ENCODE assay signal across 23 mouse cellular contexts in genomic region chr10:123092577-123092976, GRCm38 (mm10).
"Had no signal": no experiment of that assay in that cellular context is flagged by ENCODE, and none has a peak within 500 bp of the region (broad histone marks: within the 10 kb centered on the region; RNA-seq: fewer than 3 reads in every experiment).

No protein-coding gene starts in this region.

- ATAC-seq: intestine, postnatal 0 days had no signal

- H3K9me3 ChIP-seq: heart, embryonic 13.5 days; heart, embryonic 15.5 days; hindbrain, embryonic 10.5 days; hindbrain, embryonic 12.5 days; intestine, embryonic 15.5 days; limb, embryonic 13.5 days; limb, embryonic 15.5 days; liver, embryonic 12.5 days had no signal

- H3K27me3 ChIP-seq: heart, embryonic 15.5 days; hindbrain, embryonic 12.5 days; intestine, embryonic 15.5 days; limb, embryonic 13.5 days; limb, embryonic 15.5 days had no signal

- H3K9ac ChIP-seq: forebrain, postnatal 0 days; heart, embryonic 13.5 days; heart, embryonic 15.5 days; hindbrain, embryonic 12.5 days; hindbrain, embryonic 14.5 days; intestine, embryonic 15.5 days; limb, embryonic 13.5 days; limb, embryonic 15.5 days; liver, embryonic 12.5 days; liver, embryonic 14.5 days had no signal

- H3K36me3 ChIP-seq: heart, embryonic 13.5 days; heart, embryonic 15.5 days; hindbrain, embryonic 10.5 days; hindbrain, embryonic 12.5 days; intestine, embryonic 15.5 days; limb, embryonic 13.5 days; limb, embryonic 15.5 days; liver, embryonic 12.5 days had no signal

- DNase-seq: forebrain, postnatal 0 days; gastrocnemius, postnatal 14 days; gastrocnemius, postnatal 36 days; heart, adult 2 months; kidney, adult 18-20 months; kidney, adult 8-10 months; kidney, postnatal 10 days; kidney, postnatal 25 days; kidney, postnatal 4 days; layer of hippocampus, adult 9-11 months; layer of hippocampus, postnatal 36 days had no signal

- H3K4me1 ChIP-seq: heart, embryonic 13.5 days; heart, embryonic 15.5 days; hindbrain, embryonic 10.5 days; hindbrain, embryonic 12.5 days; intestine, embryonic 15.5 days; limb, embryonic 13.5 days; limb, embryonic 15.5 days; liver, embryonic 12.5 days had no signal

- H3K4me2 ChIP-seq: heart, embryonic 11.5 days; heart, embryonic 13.5 days; heart, embryonic 15.5 days; hindbrain, embryonic 12.5 days; hindbrain, embryonic 14.5 days; intestine, embryonic 15.5 days; limb, embryonic 13.5 days; limb, embryonic 15.5 days; liver, embryonic 12.5 days had no signal

- H3K4me3 ChIP-seq: heart, adult 2 months; heart, embryonic 13.5 days; heart, embryonic 15.5 days; hindbrain, embryonic 10.5 days; hindbrain, embryonic 12.5 days; intestine, embryonic 15.5 days; limb, embryonic 13.5 days; limb, embryonic 15.5 days; liver, embryonic 12.5 days had no signal

- H3K27ac ChIP-seq: heart, adult 2 months; heart, embryonic 13.5 days; heart, embryonic 15.5 days; hindbrain, embryonic 10.5 days; hindbrain, embryonic 12.5 days; hindbrain, embryonic 14.5 days; intestine, embryonic 15.5 days; limb, embryonic 13.5 days; limb, embryonic 15.5 days; liver, embryonic 12.5 days; liver, embryonic 14.5 days had no signal
